Mouse (Mus musculus): ENCODE results near the gene Rint1.

Rint1 gene

GRCm38 (mm10) chr5:23864054-23864965, 76.8 kb downstream of the Rint1 start:
- DNase-seq (ENCODE audit: low spot score), result no peak

DNA sequence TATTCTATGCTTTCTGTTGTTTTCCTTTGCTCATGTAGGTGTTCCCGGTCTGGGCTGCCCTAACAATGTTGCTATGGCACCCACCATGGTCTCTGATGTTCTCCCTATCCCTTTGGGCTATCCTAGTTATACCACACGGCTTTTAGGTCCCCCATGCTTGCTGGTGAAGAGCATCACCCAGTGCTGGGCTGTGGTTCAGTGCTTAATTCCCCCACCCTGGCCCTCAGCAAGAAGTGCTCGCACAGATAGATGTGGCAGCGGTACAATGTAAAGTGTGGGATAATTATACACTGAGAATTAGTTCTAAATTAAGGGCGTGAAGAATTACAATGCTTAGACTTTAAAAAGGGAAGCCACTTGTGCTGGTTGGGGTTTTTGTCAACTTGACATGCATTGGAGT, 78.4 kb downstream of the Rint1 start:
- DNase-seq (ENCODE audit: low spot score), result no peak
